Mouse (Mus musculus): ENCODE results near the gene Spata32. TPM values are rescaled to one million over a fixed set of nuclear protein-coding genes. Genes with fewer than 3 reads are reported as not detected.

Spata32 gene
- total and polyA plus RNA-seq, 2 experiments from 2014 or later: 0.57 to 0.64 TPM

DNA sequence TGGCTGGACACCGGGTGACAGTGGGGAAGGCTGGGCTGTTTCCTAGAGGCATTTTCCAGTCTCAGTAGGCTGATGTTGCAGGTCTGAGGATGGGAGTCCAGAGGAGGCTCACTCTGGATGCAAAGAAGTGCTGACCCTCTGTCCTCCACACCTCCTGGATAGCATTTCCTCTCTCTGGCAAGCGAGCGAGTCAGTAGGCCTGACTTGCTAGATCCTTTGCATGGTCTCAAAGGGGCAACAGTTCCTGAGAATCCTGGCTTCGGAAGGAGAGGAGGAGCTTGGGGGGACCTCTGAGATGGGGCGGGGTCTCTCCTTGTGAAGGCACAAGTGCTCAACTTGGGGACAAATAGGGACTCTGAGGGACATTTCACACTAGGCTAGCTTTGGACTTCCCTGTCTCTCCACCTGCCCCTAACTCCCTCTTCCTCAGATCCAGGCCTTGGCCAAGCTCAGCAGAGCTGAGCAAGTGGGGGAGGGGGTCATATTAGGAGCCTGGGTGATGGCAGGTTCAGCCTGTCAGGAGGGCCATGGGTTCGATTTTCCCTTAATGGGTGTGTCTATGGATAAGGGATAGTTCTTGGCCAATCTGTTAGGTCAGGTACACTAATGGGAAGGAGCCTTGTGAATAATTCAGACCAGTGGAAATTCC, 45.7 kb downstream of the Spata32 start:
- H3K9me3 ChIP-seq (ENCODE audit: low read length): no peaks in the 10 kb centered on the region
- peak overlapping the region; percentile 2; the same call in 1 of the 2 replicates for H3K4me3 ChIP-seq (ENCODE audit: low read depth, low read length)
- H3K9ac ChIP-seq: no peak overlapping the region
- H3K27ac ChIP-seq (ENCODE audit: low read depth, low read length): no peak overlapping the region
- no peaks in the 10 kb centered on the region for H3K27me3 ChIP-seq (ENCODE audit: insufficient read depth, low read length)
- peak overlapping the region; percentile 85 for H3K4me2 ChIP-seq (ENCODE audit: low read depth)
- ATAC-seq (no peak), DNase-seq (no peak)
- H3K4me1 ChIP-seq (ENCODE audit: insufficient read depth): 0 out of 2 replicates have a peak, but pooled peaks cover 5% of the 10 kb centered on the region
- 64% methylated on average over 6 of the region's 6 CpGs for WGBS
- no peaks in the 10 kb centered on the region for H3K36me3 ChIP-seq (ENCODE audit: insufficient read depth)
- TF ChIP-seq CTCF (IDR thresholded peaks at IDR 0.05; ENCODE audit: low read depth): no peak

DNA sequence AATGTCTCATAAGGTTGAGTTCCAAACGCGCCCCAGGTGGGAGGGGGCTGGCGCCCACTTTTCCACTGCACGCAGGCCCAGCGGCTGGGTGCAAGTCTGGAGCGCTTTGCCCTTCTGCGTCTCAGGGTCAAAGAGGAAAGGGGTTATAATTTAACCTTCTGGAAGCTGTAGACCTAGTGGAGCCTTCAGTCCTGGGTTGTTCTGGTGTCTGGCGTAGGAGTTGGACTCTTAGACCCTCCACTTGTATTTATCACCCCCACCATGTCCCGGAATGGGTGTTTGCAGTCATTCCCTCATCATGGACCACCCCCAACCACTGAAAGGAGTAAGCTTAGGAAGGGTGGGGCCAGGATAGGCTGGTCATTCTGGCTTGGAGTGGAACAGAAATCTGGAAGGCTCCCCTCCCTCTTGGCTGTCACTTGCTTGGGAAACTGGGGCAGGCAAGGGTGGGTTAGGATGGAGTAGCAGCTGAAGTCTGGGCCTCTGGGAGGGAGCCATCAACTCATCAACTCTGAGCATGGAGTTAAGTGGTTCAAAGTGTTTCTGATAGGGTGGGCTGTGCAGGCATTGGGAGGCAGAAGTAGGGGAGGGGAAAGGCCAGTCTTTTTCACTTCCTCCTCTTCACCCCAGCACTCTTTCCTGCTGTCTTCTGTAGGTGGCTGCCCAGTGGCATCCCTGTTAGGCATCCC, 46.4 kb downstream of the Spata32 start:
- peak overlapping the region; percentile 85 for H3K4me2 ChIP-seq (ENCODE audit: low read depth)
- no peak overlapping the region for H3K9ac ChIP-seq
- ATAC-seq (no peak), DNase-seq (no peak)
- no peaks in the 10 kb centered on the region for H3K36me3 ChIP-seq (ENCODE audit: insufficient read depth)
- WGBS: 51% methylated on average over 9 of the region's 9 CpGs
- 0 out of 2 replicates have a peak, but pooled peaks cover 5% of the 10 kb centered on the region for H3K4me1 ChIP-seq (ENCODE audit: insufficient read depth)
- H3K9me3 ChIP-seq (ENCODE audit: low read length): no peaks in the 10 kb centered on the region
- no peak overlapping the region for H3K27ac ChIP-seq (ENCODE audit: low read depth, low read length)
- TF ChIP-seq CTCF (IDR thresholded peaks at IDR 0.05; ENCODE audit: low read depth): no peak
- peak overlapping the region; percentile 75 for H3K4me3 ChIP-seq (ENCODE audit: low read depth, low read length)
- no peaks in the 10 kb centered on the region for H3K27me3 ChIP-seq (ENCODE audit: insufficient read depth, low read length)

GRCm38 (mm10) chr11:103171286-103171620, 47.0 kb downstream of the Spata32 start:
- H3K36me3 ChIP-seq (ENCODE audit: insufficient read depth): no peaks in the 10 kb centered on the region
- no peak for TF ChIP-seq CTCF (IDR thresholded peaks at IDR 0.05; ENCODE audit: low read depth)
- WGBS: 3% methylated on average over 23 of the region's 23 CpGs
- peak; percentile 12; the same call in 1 of the 2 replicates for ATAC-seq
- H3K4me1 ChIP-seq (ENCODE audit: insufficient read depth): 0 out of 2 replicates have a peak, but pooled peaks cover 5% of the 10 kb centered on the region
- no peak overlapping the region for H3K27ac ChIP-seq (ENCODE audit: low read depth, low read length)
- H3K4me3 ChIP-seq (ENCODE audit: low read depth, low read length): peak overlapping the region; percentile 75
- no peaks in the 10 kb centered on the region for H3K9me3 ChIP-seq (ENCODE audit: low read length)
- peak overlapping the region; percentile 64 for H3K9ac ChIP-seq
- no peaks in the 10 kb centered on the region for H3K27me3 ChIP-seq (ENCODE audit: insufficient read depth, low read length)
- no peak for DNase-seq
- peak overlapping the region; percentile 85 for H3K4me2 ChIP-seq (ENCODE audit: low read depth)

- DNase-seq (peak; percentile 82), ATAC-seq (peak; percentile 86)
- no peak within 1 kb of the TSS for H3K27ac ChIP-seq (ENCODE audit: low read depth, low read length)
- H3K27me3 ChIP-seq (ENCODE audit: insufficient read depth, low read length): no peaks in the 10 kb centered on the region
- H3K4me1 ChIP-seq (ENCODE audit: insufficient read depth): 0 out of 2 replicates have a peak, but pooled peaks cover 5% of the 10 kb centered on the region
- peak within 1 kb of the TSS; percentile 85 for H3K4me2 ChIP-seq (ENCODE audit: low read depth)
- no peaks in the 10 kb centered on the region for H3K9me3 ChIP-seq (ENCODE audit: low read length)
- H3K36me3 ChIP-seq (ENCODE audit: insufficient read depth): no peaks in the 10 kb centered on the region
- TF ChIP-seq CTCF (IDR thresholded peaks at IDR 0.05; ENCODE audit: low read depth): no peak
- 2% methylated on average over 62 of the region's 84 CpGs for WGBS
- H3K4me3 ChIP-seq (ENCODE audit: low read depth, low read length): peak within 1 kb of the TSS; percentile 75
- peak within 1 kb of the TSS; percentile 64 for H3K9ac ChIP-seq
These were observed 47.5 kb downstream of the Spata32 start, which contains the start of gene Fmnl1 for GRCm38 (mm10) chr11:103170494-103171285. Fmnl1 (plus strand) TSS chr11:103171107.

DNA sequence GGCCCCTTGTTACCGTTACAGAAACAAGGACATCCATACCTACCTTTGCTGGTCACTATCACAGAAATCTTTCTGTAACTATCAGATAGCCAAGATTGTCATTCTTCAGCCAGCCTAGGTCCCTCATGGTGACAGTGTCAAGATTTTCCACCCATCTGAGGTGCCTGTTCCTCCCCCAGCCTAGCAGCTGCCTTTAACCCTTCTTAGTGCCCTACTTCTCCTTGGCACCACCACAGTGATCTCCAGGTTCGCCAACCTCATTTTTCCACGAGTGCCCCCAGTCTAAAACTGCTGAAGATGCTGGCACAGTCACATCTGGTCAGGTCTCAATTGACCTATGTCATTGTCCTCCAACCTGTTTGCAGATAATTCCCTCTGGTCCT, 48.1 kb downstream of the Spata32 start:
- H3K4me1 ChIP-seq (ENCODE audit: insufficient read depth): 0 out of 2 replicates have a peak, but pooled peaks cover 5% of the 10 kb centered on the region
- no peaks in the 10 kb centered on the region for H3K36me3 ChIP-seq (ENCODE audit: insufficient read depth)
- H3K4me3 ChIP-seq (ENCODE audit: low read depth, low read length): peak overlapping the region; percentile 75
- WGBS: 35% methylated on average over 3 of the region's 3 CpGs
- no peaks in the 10 kb centered on the region for H3K27me3 ChIP-seq (ENCODE audit: insufficient read depth, low read length)
- no peak overlapping the region for H3K27ac ChIP-seq (ENCODE audit: low read depth, low read length)
- DNase-seq (no peak), ATAC-seq (no peak)
- H3K4me2 ChIP-seq (ENCODE audit: low read depth): peak overlapping the region; percentile 85
- H3K9me3 ChIP-seq (ENCODE audit: low read length): no peaks in the 10 kb centered on the region
- no peak for TF ChIP-seq CTCF (IDR thresholded peaks at IDR 0.05; ENCODE audit: low read depth)
- peak overlapping the region; percentile 64 for H3K9ac ChIP-seq

DNA sequence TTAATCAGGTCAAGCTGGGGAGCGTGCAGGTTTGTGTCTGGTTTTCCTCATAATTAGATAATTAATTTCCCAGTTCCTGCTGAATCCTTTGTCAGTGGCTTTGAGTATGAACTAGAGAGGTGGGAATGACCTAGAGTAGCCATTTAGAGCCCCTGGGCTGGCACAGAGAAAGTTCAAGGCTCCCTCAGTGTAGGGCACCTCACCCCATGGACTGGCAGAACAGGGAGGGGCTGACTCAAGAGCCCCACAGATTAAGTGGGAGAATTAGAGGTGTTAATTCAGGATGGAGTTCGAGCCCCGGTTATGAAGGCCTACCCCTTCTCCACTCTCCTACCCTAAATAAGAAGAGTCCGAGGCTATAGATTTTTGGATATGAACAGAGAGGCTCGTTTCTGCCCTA, 48.6 kb downstream of the Spata32 start:
- TF ChIP-seq CTCF (IDR thresholded peaks at IDR 0.05; ENCODE audit: low read depth): no peak
- no peak for DNase-seq
- 81% methylated on average over 5 of the region's 5 CpGs for whole genome bisulfite sequencing
- H3K9me3 ChIP-seq (ENCODE audit: low read length): no peaks in the 10 kb centered on the region
- H3K27me3 ChIP-seq (ENCODE audit: insufficient read depth, low read length): no peaks in the 10 kb centered on the region
- no peak for ATAC-seq
- H3K4me2 ChIP-seq (ENCODE audit: low read depth): peak overlapping the region; percentile 85
- 0 out of 2 replicates have a peak, but pooled peaks cover 5% of the 10 kb centered on the region for H3K4me1 ChIP-seq (ENCODE audit: insufficient read depth)
- H3K36me3 ChIP-seq (ENCODE audit: insufficient read depth): no peaks in the 10 kb centered on the region
- no peak overlapping the region for H3K9ac ChIP-seq
- H3K27ac ChIP-seq (ENCODE audit: low read depth, low read length): no peak overlapping the region
- 0 out of 2 replicates have a peak overlapping the region, but pooled peaks have one; percentile 75 for H3K4me3 ChIP-seq (ENCODE audit: low read depth, low read length)
